Mouse (Mus musculus) ovary, postnatal 36 days (tissue): ENCODE measurements around the gene Brinp2.

ENCODE experiments used
- DNase-seq: peaks from one replicate; pipeline ENCODE4 v3.0.0; 2022; ENCODE audit warnings: low spot score, mixed read lengths

Brinp2 gene

DNA sequence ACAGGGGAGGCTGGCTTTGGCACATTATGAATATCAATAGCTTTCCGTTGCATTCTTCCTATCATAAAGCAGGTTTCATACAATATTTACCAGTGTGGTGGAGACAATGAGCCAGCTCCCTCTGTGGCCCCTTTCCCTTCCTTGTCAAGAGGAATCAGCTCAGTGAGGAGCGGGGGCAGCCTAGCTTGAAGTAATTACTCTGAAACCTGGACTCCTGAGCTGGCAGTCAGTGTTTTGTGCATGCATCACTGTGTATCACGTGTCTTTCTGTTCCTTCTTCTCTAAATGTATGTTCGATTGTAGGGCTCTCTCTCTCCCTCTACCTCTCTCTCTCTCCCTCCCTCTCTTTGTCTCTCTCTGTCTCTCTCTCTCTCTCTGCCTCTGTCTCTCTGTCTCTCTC lies 135.1 kb downstream of the Brinp2 start:
- no peak for DNase-seq

- no peak for DNase-seq
Measured at GRCm38 (mm10) chr1:158220148-158220547, 136.0 kb downstream of the Brinp2 start.

- DNase-seq = no peak
Measured at GRCm38 (mm10) chr1:158218750-158219149, 137.4 kb downstream of the Brinp2 start.

DNA sequence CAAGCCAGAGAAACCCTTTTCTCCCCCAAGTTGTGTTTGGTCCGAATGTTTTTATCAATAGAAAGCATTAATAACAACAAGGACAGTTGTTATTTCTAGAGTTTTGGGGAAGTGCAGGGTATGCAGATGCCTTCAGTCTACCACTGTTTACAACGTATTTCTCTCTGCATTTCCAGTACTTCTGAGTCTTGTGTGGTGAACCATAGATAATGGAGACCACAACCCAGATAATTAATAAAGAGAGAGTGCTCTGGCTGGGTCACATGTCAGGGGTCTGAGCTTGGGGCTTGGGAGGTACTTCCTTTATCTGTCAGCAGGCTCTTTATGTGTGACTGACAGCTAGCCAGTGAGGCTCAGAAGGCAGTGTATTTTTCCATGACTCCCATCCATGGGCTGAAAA lies 137.8 kb downstream of the Brinp2 start:
- no peak for DNase-seq

DNA sequence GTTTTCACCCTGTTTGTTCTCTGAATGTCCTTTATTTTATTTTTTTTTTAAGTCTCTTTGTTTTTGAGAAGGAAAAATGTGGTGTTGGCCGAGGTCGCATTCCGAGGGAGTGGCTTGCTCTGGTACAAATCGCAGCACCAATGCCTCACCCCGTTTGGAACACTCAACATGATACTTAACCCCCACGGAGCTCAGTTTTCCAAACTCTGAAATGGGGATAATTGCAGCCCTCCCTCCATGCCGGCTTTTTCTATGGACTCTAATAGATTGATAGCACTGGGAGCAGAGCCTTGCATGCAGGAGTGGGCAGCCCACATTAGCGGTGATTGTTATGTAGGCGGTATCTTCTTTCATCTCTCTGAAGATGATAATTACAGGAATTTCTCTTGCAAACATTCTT lies 140.5 kb downstream of the Brinp2 start:
- DNase-seq = no peak

DNA sequence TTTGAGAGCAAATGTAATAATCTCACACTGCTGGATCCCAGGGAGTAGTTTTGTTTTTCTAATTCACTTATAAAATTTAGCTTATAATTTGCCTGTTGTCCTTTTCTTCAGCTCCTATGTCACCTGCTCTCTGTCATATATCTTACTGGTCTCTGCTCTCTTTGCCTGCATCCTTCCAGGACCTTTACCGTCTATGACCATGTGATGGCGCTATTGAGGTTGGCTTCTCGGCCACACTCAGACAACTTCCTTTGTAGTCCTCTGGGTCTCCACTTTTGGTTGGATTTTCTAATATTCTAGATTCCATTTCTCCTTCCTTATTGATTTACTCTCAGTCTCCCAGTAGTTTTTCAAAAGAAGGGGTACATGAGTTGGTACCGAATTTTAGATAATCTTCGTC lies 141.4 kb downstream of the Brinp2 start:
- DNase-seq = no peak

- DNase-seq = no peak
Measured at GRCm38 (mm10) chr1:158213736-158214135, 142.4 kb downstream of the Brinp2 start.

DNA sequence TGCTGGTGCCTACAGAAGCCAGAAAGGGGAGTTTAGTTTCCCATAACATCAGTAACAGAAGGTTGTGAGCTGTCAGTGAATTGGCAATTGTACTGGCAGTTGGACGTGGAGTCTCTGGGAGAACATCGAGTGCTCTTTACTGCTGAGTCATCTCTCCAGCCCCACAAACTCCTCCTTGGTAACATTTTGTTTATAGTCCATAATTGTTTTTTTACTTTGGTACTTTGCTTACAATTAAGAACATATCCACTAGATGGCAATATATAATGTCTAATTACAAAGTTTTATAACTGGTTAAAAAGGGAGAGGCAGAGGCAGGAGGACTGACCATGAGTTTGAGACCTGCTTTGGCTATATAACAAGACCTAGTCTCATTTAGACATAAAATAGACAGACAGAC lies 148.5 kb downstream of the Brinp2 start:
- no peak for DNase-seq

DNA sequence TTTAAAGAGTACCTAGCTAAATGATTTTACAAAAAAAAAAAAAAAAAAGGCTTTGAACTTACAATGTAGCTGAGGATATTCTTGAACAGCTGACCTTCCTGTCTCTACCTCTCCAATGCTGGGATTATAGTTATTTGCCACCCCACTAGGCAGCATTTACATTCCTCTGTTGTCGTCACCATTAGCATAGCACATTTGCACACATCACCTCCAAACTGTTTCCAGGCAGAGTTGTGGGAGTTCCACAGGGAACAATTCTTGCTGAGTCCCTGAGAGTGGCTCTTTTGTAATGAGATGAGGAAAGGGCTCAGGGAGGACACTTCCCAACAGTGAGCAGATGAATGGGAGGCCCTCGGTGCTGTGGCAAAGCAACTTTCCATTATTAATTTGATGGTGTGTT lies 153.2 kb downstream of the Brinp2 start:
- no peak for DNase-seq
